Mouse (Mus musculus) T-helper 17 cell (primary cell): ENCODE data around the gene Yars.

Experiments
- in situ Hi-C, 2 experiments: fragments of 300-600 bp; cut with MboI, MseI; formaldehyde crosslinking; loops; 1 replicate in 1 of 2; 2 replicates in 1 of 2; pipeline ENCODE4 v1.15.1; 2025; ENCODE audit warnings: high pct_unique_total_duplicates in 2 of 2

The Yars gene

DNA sequence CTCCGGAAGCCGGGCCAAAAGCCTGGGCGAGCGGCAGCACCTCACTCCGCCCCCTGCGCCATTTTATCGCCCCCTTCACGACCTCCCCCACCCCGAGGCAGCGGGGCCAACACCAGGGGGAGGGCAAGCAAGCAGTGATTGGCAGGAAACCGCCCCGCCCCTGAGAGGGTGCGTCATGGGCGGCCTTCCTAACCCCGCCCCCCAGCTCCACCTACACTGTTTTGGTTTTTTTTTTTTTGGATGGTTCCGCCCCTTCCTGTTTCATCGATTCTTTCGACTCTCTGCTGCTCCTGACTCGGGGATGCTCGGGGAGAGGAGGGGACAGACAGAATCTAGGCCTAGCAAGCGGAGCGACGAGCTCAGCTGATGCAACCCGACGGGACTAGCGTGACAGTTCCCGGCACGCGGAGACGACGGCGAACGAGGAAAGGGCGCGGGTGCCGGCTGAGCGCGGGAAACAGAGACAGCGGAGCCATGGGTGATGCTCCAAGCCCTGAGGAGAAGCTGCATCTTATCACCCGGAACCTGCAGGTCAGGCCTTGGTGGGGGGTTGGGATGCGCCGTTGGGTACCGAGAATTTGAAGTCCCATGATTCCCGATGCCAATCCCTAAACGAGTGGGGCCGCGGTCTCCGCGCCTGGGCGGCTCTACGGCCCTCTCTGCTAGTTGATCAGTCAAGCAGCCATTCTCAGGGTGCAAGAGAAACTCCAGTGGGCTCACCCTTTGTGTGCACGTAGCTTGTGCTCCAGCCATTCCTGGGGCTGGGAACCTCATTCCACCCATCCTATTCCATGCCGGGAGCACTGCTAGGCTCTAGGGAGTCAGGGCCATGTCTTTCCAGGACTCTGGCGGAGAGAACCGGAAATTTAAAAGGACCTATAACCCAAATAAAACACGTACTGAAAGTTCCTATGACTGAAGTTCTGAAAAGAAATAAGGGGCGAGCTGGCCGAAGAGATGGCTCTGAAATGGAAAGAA, at the start of gene Yars, which contains the start of gene S100pbp:
Yars (plus strand) TSS at position 219 of the 978 bp plus-strand sequence.
S100pbp (minus strand) TSS at position 186 of the 978 bp plus-strand sequence.
- in situ Hi-C loops, result no loop called here

DNA sequence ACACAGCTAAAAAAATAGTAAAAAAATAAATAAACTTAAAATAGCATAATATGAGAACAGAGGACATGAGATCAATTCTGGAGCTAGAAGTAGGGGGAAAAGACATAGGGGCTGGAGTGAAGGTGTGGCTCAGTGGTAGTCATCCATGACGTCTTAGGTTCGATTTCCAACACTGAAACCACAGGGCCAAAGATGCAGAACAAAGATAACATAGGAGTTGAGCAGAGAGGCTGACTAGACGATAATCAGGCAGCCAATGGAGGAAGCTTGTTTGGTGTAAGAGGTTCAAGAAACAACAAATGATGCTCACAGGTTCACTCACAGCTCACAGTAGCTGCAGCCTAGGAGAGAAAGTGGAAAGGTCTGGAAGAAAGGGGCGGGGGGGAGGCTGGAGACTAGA, 48.8 kb upstream of the Yars start:
- in situ Hi-C loops, result no loop called here

DNA sequence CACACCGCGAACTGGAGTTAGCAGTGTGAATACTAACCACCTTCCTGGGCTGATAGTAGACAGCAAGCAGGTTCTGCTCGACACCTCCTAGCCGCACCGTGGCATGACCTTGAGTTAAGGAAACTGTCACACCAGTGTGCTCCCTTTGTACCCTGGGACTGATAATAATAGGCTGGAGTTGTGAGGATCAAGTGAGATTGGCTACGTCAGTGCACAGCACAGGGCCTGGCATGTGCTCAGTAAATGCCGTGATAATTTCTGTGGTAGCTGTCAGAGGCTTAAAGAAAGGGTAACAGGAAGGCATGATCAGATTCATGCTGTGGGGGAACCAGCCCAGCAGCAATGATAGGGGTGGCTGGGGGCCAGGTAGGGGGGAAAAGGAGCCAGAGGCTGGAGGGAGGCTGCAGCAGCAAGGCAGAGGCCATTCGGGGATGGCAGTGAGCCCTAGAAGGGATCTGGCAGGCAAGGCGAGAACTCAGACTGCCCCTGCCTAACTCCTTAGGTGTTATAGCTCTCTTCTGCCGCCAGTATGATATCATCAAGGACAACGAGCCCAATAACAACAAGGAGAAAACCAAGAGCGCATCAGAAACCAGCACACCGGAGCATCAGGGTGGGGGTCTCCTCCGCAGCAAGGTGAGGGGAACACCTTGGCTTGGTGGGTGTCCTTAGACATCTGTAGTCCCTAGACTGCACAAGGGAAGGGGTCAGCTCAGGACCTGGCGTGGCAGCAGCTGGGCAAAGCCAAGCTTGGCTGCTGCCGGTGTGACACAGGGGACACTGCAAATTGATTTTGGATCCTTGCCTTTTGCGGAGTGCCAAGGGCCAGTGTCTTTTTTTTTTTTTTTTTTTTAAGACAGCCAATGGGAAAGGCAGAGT, 47.8 kb upstream of the Yars start:
- in situ Hi-C loops, result no loop called here

DNA sequence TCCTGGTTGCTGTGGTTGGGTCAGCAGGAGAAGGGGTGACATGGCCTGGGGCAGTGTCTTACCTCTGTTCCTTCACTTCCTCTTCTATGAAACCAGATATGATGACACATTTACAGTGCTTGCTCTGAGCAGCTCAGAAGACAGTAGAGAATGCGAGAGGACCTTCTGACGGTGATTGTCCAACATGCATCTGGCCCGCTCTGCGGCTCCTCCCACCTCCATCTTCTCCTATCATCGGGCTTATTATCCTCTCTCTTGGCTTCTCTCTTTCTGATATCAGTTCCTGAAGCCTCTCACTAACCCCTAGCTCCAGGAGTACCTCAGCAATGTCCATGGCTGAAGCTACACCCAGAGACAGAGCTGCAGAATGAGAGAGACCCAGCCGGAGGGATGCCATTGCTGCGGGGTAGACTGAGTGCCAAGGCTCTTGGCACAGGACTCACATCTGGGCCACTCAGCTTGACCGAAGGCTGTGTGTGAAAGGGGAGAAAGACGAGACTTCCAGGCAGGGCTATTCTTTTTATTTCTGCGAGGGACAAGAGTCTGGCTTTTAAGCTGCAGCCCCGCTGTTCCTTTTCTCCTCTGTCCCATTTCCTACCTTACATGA, 47.0 kb upstream of the Yars start:
- in situ Hi-C loops, result no loop called here

DNA sequence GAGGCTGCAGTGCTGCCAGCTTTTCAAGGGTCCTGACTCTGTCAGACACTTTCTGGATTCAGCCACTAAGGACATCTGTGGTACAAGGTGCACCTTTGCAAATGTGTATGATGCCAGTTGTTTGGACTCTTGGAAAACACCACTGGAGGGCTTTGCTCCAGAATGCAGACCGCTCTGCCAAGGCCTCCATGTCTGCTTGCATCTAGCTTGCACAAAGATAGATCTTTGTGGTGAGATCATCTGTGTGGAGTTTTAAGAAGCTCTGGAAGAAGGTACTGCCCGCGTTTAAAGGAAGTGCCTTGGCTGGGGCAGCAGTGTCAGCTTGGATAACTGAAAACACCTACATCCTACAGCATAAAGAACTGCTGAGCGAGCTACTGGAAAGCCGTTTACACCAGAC, 46.1 kb upstream of the Yars start:
- in situ Hi-C loops, result no loop called here

DNA sequence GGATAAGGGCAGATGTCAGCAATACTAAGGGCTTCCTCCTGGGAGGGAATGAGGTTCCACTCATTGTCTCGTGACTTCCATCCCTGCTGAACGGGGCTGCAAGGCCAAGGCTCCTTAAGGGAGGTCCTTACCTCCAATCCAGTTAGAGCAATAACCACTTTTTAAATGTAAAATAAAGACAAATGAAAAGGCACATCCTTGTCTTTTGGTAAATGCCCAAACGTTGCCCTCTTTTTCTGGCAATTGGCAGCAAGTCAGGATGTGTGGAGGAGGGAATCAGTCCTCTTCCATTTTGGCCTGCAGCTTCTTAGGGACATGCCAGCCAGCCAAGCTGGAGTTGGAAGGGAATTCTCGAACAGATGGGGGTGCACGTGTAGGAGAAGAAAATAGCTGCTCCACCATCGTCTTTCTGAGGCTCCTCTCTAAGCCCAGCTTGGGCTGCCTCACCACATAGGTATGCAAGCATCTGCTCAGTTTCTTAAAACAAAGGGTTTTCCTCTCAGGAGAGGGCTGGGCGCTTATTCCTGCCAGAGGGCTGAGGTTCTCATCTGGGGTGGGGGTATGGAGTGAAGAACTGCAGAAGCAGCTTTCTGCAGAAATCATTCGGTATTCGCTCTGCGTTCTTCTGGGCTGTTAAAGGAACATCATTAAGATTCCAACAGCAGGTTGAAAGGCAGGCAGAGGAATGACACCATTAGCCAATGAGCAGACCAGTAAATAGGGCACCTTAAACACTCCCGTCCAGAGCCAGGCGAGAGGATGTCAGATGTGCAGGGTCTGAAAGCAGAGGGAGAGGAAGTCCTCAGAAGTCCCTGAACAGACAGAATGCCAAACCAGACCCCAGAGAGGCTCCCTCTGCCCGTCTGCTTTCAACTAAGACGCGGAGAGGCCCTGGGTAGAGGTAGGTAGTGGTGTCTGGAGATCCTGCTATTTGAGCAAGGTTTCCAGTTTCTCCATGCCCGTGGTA, 44.9 kb upstream of the Yars start:
- in situ Hi-C loops, result no loop called here

DNA sequence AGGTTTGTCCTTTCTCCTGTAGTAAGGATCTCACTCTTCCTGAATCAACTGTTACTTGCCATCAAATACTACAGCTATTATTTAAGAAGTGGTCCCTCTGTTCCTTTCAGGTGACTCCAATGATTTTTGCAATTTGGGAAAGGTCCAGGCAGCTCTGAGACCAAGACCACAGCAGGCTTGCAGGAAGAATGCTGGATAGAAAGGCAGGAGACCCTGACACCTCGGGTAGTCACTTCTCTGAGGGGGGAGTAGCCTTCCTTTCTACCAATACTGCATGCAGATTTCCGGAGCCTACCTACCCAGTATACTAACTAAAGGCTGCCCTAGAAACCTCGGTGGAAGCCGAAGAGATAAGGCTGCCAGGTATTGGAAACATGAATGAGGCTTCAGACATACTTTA, 44.1 kb upstream of the Yars start:
- in situ Hi-C loops, result no loop called here

DNA sequence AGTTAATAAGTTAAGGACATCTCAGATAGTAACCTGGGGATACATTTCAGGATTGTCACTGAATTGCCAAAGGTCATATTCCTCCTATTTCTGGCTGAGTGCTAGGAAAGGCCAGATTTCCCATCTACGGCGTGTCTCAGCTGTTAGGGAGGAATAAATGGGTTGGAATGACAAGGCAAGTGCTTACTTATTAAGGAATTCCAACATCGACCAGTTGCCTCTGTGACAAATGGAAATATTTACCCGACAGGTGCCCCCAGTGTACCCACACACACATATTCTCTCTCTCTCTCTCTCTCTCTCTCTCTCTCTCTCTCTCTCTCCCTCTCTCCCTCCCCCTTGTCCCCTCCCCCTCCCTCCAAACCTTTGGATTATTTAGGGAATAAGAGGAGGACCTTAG, 43.6 kb upstream of the Yars start:
- in situ Hi-C loops, result no loop called here

DNA sequence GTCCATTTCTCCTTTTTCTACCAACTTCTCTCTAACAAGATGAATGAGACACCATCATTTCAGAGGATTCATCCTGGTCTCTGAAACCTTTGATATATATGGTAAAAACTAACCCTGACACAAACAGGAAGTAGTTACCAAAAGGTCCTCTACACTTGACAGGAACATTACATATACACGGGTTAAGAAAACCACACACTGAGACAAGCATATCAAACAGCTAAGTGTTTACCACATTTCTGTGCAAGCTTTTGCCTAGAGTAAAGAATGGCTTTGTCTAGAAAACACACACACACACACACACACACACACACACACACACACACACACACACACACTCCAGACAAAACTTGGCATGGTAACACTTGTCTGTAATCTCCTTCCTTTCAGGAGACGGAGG, 43.2 kb upstream of the Yars start:
- in situ Hi-C loops, result no loop called here

DNA sequence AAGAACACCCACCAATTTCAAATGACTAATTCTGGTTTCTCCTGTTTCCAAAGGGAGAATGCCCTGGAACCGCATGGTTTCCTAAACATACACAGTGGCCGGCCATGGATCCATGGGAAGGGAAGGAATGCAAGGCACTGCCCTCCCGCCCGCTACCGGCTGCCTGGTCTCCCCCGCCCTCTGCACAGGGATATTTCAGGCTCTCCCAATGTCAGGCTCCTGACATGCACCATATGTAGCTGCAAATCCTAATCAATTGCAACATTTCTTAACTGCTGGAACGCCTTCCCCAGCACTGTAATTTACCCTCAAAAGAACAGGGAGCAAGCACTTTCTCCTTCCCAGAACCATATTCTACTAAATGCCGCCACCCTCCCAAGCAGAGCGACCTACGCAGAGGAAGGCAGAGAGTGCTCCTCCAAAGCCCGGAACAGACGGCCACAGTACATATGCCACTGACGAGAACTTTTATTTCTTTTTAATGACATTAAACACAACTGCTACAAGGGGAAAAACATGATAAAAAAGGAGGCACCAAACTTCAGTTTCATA, 41.9 kb upstream of the Yars start:
- in situ Hi-C loops, result no loop called here

DNA sequence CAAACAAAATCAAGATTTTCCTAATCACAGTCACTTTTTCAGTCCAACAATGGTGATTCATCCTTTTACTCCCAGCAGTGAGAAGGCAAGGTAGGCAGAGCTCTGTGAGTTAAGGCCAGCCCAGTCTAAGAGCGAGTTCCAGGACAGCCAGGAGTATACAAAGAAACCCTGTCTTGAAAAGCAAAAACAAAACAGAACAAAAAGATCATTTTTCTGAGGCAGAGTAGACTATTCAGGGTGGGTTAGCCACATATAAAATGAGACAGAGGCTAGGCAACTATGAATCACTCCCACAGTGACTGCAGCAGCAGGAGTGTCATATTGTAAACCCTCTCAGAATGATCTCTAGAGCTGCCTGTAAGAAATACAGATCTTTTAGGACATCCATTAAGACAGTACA, 40.2 kb upstream of the Yars start:
- in situ Hi-C loops, result no loop called here

DNA sequence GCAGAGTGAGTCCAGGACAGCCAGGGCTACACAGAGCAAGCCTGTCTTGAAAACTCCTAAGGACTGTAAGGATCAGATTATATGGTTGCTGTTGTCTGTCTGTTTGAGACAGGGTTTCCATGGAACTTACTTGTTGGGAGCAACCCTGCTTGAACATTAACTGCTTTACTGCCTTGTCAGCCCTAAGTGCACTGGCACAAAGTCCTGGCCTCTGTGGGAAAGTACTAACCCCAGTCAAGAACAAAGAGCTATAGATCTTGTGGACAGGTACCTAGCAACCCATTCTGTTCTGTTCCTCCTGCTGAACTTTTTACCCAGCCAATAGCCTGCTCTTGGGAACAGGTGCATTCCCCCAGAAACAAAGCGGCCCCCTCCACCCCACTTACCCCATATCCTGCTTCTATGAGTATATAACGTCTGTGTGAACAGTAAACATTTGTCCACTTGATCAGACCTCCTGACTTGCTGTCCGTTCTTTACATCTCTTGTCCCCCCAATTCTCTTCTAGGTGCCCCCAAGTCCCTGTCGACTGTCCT, 38.2 kb upstream of the Yars start:
- in situ Hi-C loops, result no loop called here

DNA sequence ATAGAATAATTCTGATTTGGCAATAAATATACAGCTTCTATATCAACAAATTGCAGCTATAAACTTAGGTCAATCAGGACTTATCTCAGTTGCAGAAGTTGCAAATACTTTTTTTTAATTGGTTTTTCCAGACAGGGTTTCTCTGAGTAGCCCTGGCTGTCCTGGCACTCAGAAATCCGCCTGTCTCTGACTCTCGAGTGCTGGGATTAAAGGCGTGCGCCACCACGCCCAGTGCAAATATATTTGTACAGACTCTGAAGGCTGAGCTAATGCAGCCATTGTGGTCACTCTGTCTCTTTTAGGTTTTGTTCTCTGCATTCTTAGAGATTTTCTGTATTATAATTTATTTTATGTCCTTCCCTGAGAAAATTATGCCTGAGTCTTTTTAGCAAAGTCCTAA, 32.0 kb upstream of the Yars start:
- in situ Hi-C loops, result no loop called here

DNA sequence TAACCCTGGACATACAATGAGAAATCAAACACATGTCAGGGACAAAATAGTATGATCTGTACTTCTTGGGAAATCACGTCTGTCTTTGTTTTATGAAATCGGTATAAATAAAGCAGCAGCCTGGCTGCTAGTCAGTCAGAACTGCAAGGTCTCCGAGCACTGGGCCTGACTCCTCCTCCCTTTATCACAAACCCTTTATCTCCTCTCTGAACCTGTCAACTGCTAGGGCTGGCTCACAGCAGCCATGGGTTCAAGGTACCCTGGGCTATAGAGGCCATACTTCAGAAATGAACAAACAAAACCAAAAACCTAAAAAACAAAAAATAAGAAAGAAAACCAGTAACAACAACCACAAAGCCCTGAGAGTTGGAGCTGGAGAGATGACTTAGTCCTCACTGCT, 31.0 kb upstream of the Yars start:
- in situ Hi-C loops, result no loop called here

DNA sequence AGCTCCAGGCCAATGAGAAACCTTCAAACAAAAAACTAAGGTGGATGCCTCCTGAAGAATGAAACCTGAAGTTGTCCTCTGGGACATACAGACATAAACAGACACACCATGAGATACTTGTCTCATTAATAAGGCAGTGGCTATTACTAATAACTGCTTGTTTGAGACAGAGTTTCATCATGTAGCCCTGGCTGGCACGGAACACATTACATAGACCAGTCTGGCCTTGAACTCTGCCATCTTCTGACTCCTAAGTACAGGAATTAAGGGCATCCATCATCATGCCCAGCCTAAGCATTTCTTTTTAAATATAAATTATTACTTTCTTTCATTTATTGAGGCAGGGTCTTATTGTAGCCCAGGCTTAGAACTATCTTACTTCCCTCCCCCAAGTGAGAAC, 28.5 kb upstream of the Yars start:
- in situ Hi-C loops, result no loop called here

DNA sequence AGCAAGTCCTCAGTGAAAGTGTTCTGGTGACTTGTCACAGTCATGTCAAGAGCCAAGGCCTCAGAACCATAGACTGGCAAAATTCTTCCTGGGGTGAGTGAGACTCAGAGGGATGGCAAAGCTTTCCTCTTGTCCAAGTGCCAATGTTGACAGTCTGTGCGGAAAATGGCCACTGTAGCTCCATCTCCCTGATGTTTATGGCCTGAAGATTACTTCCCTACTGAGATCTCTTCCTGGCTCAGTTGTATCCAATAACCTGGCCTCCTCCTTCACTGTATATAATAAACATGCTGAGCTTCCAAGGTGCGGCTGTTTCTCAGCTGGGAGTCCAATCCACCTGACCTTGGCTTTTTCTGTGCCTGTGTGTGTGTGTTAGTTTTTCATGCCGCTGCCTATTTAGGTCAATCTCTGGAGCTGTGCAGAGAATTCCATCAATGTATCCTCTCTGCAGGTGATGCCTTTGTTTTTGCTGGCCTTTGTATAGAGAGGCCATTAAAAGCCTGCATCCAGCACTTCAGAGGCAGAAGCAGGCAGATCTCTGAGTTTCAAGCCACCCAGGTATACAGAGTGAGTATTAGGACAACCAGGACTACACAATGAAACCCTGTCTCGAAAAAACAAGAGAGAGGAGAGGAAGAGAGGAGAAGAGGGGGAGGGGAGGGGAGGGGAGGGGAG, 27.8 kb upstream of the Yars start:
- in situ Hi-C loops, result no loop called here

DNA sequence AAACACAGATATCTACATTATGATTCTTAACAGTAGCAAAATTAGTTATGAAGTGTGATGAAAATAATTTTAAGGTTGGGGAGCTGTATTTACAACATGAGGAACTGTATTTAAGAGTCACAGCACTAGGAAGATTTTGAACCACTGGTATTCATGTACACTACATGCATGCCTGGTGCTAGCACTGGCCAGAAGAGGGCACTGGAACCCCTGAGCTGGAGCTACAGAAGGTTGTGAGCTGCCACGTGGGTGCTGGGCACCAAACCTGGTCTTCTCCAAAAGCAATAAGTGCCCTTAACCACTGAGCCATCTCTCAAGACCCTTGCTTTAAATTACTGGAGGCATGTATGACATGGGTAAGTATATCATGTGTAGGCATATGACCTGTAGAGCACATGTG, 17.0 kb upstream of the Yars start:
- in situ Hi-C loops, result no loop called here

DNA sequence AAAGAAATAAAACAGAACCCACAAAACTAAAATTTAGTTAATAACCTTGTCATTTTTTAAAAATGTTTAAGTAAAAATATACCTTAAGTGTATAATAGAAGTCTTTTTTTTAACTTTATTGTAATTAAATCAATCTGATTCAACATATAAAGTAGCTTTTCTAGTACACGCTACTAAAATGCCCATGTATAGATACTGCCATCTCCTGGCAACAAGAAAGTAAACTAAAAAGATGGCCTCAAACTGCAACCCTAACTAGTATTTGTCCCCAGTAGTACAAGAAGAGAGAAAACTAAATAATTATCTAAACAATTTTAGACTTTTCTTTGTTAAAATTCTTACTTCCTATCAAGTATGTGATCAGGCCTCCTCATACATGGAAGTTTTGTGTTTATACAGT, 10.0 kb upstream of the Yars start:
- in situ Hi-C loops, result no loop called here

DNA sequence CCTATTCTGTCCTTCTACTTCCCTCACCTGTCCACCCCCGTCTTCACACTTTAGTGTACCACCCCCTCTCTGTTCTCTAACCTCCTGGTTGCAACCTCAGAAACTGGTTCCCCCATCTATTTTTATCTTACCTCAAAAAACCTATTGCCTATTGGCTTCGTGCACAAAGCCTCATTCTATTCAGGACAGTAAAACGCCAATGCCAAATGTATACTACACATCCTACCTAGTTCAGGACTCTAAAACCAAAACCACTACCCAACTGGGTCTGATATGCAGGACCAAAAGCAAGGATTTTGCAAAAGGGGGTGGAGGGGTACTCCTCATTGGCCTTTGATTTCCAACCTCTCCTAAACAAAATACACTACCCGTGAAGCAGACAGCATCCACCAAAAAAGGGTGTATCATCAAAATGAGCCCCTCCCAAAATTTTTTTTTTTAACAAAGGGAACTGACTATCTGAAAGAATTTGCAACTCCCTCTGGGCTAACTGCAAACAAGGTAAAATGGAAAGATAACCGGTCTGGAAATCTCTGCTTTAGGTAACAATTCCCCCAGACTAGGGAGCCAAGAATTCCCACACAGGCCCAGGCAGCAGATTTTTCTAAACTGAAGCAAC, 1.4 kb upstream of the Yars start:
- in situ Hi-C loops, result no loop called here
